Mouse (Mus musculus) layer of hippocampus, postnatal 14 days (tissue): ENCODE results near the gene Il15ra. TPM values are rescaled to one million over a fixed set of nuclear protein-coding genes. Genes with fewer than 3 reads are reported as not detected.

Source experiments
- DNase-seq, 2 experiments: peaks; one replicate each; pipeline ENCODE4 v3.0.0; 2021 to 2022; ENCODE audit warnings: low spot score in 2 of 2, mixed read lengths in 1 of 2
- long read RNA-seq, 2 experiments: library from polyadenylated mRNA; stranded (forward); transcript quantifications; one replicate each; pipeline ENCODE4 v2.0.0; 2021
- total RNA-seq, 2 experiments: library from RNA; stranded (reverse); gene quantifications; 2 replicates each; pipeline ENCODE4 v1.2.3; 2021

Il15ra gene
- 1 to 10 TPM; 4.9 to 6.7 TPM for total RNA-seq
- long read RNA-seq, experiment 1, result 0 reads
- long read RNA-seq, experiment 2, result 0 reads

GRCm38 (mm10) chr2:11705201-11706025 is at the start of gene Il15ra:
Il15ra (plus strand) TSS chr2:11705290.
- DNase-seq, result peak; percentile 40 to 56

DNA sequence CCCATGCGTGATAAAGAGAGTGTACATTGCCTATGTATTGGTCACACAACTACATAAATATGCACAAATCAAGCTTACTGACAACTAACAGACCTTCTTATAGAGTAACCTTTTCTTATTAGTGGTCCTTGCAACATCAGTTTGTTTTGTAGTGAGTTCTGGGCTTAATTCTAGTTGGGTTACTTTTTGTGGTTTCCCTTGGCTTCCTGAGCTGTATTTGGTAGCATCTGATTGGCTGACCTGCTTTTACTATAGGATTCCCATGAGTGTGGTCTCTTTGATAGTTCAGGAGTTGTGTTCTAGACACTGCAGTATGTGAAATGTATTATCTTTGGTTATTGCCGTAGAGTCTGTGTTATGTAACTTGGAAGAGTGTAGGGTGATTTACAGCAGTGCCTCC is 47.5 kb upstream of the Il15ra start:
- DNase-seq, result no peak

GRCm38 (mm10) chr2:11659263-11659662 is 45.8 kb upstream of the Il15ra start:
- DNase-seq, result no peak

- no peak for DNase-seq
Observed at GRCm38 (mm10) chr2:11662143-11662906, 42.8 kb upstream of the Il15ra start.

GRCm38 (mm10) chr2:11662907-11663230 is 42.2 kb upstream of the Il15ra start:
- DNase-seq, result no peak

GRCm38 (mm10) chr2:11663961-11664360 is 41.1 kb upstream of the Il15ra start:
- DNase-seq, result peak; percentile 77 to 91

GRCm38 (mm10) chr2:11664367-11664766 is 40.7 kb upstream of the Il15ra start:
- peak; percentile 8 to 25 for DNase-seq

GRCm38 (mm10) chr2:11664806-11665205 is 40.3 kb upstream of the Il15ra start:
- no peak for DNase-seq

- DNase-seq, result no peak
Observed at GRCm38 (mm10) chr2:11665326-11665725, 39.8 kb upstream of the Il15ra start.

GRCm38 (mm10) chr2:11672144-11672543 is 32.9 kb upstream of the Il15ra start:
- DNase-seq, result no peak

DNA sequence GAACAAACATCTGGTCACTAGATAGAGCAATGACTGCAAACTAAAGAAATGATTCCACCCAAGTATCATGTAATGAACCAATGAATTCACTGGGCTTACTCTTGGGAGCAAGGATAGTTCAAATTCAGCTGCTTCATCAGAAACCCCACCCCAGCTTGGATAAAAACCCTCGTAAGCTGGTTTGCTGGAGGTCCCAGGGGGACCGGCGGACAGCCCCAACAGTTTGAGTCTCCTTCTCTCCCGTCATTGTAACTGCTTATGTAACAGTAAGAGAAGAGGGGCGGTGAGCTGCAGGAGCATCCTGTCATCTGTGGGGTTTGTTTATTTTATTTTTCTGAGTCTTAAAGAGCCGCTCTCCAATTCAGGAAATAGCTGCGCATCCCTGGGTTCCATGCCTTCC is 25.5 kb upstream of the Il15ra start:
- no peak for DNase-seq

- DNase-seq, result no peak
Observed at GRCm38 (mm10) chr2:11682712-11683111, 22.4 kb upstream of the Il15ra start.

GRCm38 (mm10) chr2:11686512-11686911 is 18.6 kb upstream of the Il15ra start:
- DNase-seq, result no peak

DNA sequence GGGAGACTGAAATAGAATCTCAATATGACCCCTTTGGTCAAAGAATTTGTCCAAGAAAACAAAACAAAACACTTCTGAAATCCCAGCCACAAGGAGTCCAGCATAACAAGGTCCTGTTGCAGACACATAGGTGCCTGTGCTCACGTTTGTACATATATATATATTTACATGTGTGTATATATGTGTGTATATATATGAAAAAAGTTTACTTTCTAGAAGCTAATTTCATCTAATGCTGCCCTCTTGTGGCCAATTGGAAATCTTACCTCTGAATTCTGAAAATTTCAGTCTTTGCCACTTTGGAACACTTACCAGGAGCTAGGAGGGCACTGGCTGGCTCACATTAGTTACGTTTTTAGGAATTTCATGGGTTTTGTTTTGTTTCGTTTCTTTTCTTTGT is 17.7 kb upstream of the Il15ra start:
- DNase-seq, result no peak

GRCm38 (mm10) chr2:11690201-11690890 is 14.7 kb upstream of the Il15ra start:
- DNase-seq, result no peak

DNA sequence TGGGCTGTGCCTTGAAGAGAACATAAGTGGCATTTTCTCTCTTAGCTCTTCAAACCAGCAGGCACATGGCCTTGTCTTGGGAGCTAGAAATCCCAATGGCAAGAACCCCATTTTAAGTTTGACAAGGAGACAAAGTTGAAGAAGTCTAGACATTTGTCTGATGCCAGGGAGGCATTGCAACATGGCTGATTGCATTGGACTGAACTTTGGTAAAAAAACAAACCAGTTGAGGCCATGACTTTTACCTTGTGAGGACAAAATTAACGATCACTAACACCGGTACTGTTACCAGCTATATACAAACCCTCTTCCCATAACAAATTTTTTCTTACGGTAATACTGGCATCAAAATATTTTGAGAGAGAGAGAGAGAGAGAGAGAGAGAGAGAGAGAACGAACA is 11.7 kb upstream of the Il15ra start:
- no peak for DNase-seq

DNA sequence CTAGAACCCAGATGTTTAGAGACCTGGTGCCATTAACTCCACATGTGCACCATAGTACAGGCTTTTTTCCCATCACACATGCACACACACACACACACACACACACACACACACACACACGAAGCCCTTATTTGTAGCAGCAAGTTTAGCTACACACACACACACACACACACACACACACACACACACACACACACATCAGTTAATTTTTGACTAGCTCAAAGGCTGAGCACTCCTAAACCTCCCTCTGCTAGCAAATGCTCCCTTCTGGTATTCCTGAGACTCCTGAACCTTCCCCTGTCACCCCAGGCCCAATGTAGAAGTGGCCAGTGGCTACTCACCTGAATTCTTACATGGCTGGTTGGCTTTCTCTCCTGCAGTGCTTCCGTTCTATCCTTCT is 11.0 kb upstream of the Il15ra start:
- no peak for DNase-seq

DNA sequence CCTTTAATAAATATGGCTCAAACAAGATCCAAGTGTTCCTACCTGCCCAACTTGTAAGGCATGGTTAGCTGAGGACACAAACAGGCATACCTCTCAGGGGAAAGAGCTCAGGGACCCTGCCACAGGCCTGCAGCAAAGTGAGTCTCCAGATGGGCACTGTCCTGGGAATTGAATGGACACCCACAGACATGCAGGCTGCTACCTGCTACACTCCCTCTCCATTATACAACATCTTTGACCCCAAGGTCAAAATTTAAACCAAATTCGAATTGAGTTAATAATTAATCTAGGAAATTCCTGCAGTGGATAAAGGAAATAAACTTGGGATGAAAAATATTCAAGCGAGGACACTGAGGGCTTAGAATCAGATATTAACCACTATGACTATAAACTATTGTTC is 9.2 kb upstream of the Il15ra start:
- DNase-seq, result no peak

- no peak for DNase-seq
Observed at GRCm38 (mm10) chr2:11698994-11699393, 6.1 kb upstream of the Il15ra start.

GRCm38 (mm10) chr2:11699905-11700304 is 5.2 kb upstream of the Il15ra start:
- no peak for DNase-seq

DNA sequence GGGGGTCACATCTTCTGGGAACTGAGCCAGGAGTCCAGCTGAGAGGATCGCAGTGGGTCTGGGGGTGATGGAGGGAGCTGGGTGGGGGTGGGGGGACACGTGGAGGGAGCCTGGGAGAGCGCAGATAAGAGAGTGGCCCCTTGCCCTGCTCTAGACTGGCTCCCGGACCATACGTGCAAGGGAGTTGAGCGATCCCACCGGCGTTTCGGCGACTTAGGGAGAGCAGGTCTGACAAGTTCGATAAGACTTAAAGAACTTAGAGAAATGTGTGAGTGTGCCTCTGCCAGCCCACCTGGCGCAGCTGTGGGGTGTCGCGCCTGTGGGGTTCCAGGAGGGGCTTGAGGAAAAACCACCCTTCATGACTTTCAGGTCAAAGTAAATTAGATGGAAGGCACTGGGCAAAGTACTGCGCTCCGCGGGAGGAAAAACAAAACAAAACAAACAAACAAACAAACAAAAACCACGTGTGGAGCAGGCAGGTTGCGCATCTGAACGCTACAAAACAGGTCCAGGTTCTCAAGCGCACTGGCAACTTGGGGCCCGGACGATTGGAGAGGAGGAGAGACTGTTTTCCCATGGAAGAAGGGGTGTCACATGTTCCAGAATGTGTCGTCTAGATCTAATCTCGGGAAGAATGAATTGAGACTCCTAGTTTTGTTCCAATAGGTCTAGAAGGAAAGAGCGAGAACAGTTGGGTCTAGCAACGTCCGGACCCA is 1.1 kb downstream of the Il15ra start:
- no peak for DNase-seq
